Mouse (Mus musculus): ENCODE measurements at regions not wholly inside any gene's neighbourhood (a gene's known extent, or its start where the extent isn't known, plus 50 kb on each side); places are given as distances from the start of the nearest gene placed in this dataset.

GRCm38 (mm10) chr11:45767081-45767480 is 84.8 kb upstream of the Clint1 start:
- TF ChIP-seq CTCF (IDR thresholded peaks at IDR 0.05; ENCODE audit: extremely low read depth, insufficient read depth, insufficient read length, insufficient replicate concordance), result no peak
- TF ChIP-seq POLR2A (IDR thresholded peaks at IDR 0.05; ENCODE audit: low read depth, low read length), result no peak

Data from spleen, adult 2 months (tissue).